Mouse (Mus musculus): ENCODE measurements around the gene Adarb1.
"Not testable (repeated sequence)": the region's sequence is repeated elsewhere in the genome, so short reads cannot be mapped to it uniquely, and the experiment has no call there.

Adarb1 gene

GRCm38 (mm10) chr10:77314711-77315266, 103.3 kb downstream of the Adarb1 start:
- no peak for DNase-seq (ENCODE audit: low read depth)

- no peak for DNase-seq (ENCODE audit: low read depth)
These were observed 109.1 kb downstream of the Adarb1 start for GRCm38 (mm10) chr10:77308978-77309377.

- no peak for DNase-seq (ENCODE audit: low read depth)
These were observed 112.3 kb downstream of the Adarb1 start for GRCm38 (mm10) chr10:77305766-77306165.

DNA sequence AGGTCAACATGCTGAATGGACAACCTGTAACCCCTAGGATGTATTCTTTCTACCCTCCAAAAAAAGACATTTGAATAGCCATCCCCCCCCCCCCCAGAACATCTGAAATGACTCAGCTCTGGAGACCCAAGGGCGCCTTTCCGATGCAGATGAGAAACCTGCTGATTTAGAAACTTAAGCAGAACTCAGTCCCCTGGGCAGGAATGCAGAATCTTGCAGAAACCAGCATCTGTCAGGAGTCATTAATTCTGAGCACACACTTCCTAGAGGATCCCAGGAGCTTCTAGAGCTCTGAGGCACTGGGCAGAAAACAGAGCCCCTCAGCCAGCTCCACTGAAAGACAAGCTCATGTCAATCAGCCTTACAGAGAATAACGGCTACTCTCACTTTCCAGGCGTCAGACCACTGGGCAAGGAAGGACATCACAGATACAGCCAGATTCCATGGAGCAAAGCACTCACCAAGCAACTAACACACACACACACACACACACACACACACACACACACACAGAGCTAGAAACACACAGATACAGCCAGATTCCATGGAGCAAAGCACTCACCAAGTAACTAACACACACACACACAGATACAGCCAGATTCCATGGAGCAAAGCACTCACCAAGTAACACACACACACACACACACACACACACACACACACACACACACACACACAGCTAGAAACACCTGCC, 113.1 kb downstream of the Adarb1 start:
- no peak for DNase-seq (ENCODE audit: low read depth)

DNA sequence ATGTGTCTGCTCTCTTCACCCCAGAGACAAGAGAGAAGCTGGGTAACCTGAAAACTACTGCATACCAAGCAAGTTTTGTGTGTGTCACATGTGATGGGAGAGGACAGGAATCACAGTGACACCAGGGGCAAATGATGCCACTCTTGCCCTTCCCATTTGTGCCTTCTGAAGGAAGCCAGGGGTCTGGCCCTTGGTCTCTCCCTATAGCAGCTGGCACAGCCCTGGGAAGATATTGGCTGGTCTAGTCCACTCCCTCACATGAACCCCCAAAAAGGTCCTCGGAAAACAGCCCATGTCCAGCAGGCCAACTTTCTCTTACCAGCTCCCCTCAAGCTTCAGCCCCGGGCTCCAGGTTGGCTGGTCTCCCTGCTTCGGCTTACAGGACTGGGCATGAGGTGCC, 113.7 kb downstream of the Adarb1 start:
- DNase-seq (ENCODE audit: low read depth) = no peak

GRCm38 (mm10) chr10:77300934-77301297, 117.2 kb downstream of the Adarb1 start:
- DNase-seq (ENCODE audit: low read depth) = no peak

DNA sequence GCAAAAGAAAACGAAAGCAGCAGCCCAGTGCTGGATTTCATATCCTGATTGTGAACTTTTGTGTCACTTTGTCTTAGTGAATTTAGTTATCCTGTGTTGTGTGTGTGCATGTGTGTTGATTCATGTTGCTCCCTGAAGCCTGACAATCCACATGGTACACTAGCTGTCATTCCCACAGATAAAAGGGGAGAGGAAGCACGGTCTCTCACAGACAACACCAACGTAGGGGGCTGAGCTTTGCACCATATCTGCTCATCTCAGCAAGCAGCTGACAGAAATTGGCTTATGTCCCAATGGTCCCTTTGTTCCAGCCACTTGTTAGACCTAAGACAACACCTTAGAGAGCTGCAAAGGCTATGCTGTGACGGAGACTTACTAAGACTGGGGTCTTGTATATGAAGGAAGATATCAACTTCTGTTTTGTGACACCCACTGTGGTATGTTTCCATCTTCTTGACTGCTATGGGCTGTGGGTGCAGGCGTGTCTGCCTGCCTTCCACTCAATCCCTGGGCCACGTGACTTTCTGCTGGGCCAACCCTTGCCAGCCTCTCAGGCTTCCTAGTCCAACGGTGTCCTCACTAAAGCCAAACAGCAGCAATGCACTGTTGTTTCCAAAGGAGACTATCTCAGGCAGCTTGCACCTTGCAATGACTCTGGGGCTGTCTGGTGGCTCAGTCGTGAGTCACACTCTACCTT, 117.7 kb downstream of the Adarb1 start:
- DNase-seq (ENCODE audit: low read depth) = no peak

- no peak for DNase-seq (ENCODE audit: low read depth)
These were observed 118.9 kb downstream of the Adarb1 start for GRCm38 (mm10) chr10:77299194-77299593.

DNA sequence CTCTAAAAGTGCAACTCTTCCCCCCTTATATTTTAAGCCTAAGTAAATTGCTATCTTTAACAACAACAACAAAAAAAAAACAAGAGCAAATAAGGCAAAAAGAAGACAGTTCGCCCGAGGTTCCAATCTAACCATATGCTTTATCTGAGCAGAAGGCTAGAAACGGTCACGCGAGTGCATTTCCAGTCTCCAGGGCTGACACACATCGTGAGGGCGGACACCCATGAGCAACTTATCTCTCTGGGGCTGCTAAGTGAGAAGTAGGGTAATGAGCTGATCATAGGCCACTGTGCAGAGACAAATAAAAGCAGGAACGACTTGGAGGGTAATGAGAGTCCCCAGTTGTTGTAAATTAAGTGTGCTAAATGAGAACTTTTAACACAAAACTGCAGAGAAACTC, 119.4 kb downstream of the Adarb1 start:
- DNase-seq (ENCODE audit: low read depth) = no peak

DNA sequence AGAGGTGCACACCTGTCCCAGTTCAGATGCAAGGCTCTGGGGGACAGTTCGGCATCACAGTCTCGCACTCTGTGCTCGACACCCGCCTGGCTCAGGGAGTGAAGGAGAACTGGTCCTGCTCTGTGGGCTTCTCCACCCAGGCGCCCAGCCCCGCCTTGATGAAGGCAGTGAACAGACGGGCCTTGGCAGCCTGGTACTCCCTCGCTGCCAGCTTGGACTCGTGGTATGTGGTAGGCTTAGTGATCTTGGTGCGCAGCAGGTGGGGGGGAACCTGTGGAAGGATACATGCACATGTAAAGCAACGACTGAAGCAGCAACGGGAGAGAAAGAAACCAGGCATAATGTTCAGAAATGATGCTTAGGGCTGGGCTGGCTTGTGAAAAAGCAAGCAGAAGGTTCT, 123.4 kb downstream of the Adarb1 start:
- no peak for DNase-seq (ENCODE audit: low read depth)

DNA sequence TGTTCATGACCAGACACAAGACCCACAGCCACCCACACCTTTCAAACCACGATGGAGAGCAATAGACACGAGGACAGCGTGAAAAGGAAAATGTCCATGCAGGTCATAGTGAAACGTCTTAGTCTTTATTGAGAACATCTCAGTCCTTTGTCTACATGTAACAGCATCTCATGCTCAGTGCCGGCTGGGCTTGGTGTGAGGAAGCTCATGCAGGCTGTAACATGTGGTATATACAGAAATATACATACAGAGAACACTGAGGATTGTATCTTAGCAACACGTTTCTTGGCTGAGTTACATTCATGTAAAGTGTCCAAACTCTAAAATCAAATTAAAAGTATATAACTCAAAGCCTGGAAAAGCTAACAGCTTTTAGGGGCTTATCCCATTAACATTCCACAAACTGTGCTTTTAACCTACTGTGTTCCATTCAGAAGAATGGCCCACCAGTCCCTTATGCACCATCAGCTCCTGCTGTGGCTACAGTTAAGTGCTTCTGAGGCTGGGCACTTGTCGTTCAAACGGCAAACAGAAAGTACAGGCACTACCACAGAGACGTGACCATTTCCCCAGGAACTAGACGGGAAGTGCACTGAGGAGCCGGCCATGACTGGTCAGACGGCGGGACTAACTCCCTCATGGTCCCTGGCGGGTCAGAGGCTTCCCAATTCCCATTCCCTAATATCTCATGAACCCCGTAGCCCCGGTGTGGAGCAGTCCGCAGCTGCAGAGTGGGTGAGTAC, 127.3 kb downstream of the Adarb1 start:
- DNase-seq (ENCODE audit: low read depth) = no peak

GRCm38 (mm10) chr10:77289559-77289958, 128.5 kb downstream of the Adarb1 start:
- no peak for DNase-seq (ENCODE audit: low read depth)

GRCm38 (mm10) chr10:77288639-77289195, 129.4 kb downstream of the Adarb1 start:
- DNase-seq (ENCODE audit: low read depth) = no peak

DNA sequence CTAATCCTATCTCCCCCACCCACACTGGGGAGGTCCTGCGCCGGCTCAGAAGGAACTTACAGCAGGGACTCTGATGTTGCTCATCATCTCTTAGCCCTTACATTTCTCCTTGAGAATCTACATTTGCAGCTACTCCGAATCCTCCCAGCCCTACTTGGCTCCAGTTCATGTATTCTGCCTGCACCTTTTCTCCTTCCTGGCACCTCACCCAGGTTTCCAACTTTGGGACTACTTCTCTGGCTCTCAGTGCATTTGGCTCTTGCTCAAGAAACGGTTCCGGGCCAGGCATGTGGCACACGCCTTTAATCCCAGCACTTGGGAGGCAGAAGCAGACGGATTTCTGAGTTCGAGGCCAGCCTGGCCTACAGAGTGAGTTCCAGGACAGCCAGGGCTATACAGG, 130.4 kb downstream of the Adarb1 start:
- DNase-seq (ENCODE audit: low read depth) = no peak

GRCm38 (mm10) chr10:77284832-77285231, 133.2 kb downstream of the Adarb1 start:
- no peak for DNase-seq (ENCODE audit: low read depth)

GRCm38 (mm10) chr10:77282822-77283221, 135.2 kb downstream of the Adarb1 start:
- peak; percentile 88 for DNase-seq (ENCODE audit: low read depth)

DNA sequence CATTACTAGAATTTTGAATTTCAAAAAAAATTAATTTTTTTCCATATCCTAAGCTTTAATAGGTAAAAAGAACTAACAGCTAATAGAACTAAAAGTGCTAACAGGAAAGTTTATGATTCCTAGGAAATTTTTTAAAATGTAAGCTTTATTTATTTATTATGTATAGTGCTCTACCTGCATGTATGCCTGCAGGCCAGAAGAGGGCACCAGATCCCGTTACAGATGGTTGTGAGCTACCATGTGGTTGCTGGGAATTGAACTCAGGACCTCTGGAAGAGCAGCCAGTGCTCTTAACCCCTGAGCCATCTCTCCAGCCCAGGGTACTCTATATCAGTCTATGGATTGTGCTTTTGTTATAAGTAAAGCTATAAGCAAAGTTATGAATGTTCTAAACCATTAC, 136.0 kb downstream of the Adarb1 start:
- not testable (repeated sequence) for DNase-seq (ENCODE audit: low read depth)

DNA sequence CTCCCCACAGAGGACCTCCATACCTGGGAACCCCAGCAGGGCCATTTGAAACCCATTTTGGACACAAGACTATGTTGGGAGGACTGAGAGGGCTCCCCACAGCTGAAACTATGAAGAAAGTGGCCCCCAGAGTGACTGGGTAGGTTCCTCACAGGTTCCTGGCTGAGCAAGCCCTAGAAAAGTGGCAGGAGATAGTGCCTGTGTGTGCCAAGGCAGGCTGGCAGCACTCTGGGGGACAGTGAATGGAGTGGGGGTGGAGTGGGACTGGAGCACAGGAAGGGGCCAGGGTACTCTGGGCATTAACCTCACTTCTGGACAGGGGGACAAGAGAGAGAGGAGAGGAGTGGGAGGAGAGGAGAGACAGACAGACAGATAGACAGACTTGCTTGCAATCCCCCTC, 144.3 kb downstream of the Adarb1 start:
- DNase-seq (ENCODE audit: low read depth) = no peak

DNA sequence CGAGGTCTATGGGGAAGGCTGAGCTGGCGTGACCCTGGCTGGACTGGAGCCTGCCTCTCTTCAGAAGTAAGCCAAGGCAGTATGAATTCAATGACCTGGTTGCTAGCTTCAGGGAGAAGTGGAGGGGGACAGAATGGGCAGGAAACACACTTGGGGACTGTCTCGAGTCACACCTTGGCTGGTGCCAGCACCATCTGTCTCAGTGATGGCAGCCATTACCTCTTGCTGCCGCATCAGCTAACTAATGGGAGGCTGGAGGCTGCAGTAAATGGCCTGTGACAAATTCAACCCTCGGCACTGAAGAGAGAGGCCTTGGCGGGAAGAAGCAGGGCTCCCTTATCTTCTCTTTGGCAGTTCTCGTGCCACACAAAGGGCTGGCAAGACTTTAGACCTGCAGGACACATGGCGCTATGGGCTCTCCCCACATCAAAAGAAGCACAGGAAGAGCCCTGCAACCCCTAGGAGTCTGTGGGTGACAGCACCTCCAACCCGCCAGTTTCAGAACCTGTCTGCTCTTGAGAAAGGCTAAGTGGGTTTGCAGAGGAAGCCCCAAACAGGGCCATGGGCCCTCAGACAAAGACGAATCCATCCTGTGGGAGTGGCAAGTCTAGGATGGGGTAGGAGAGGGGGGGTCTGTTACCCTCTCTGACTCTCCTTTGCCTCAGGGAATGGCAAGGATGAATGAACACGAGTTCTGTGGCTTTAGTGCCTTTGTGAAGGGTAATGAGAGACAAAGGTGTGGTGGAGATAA, 144.9 kb downstream of the Adarb1 start:
- DNase-seq (ENCODE audit: low read depth) = no peak

GRCm38 (mm10) chr10:77269129-77269528, 148.9 kb downstream of the Adarb1 start:
- DNase-seq (ENCODE audit: low read depth) = no peak

DNA sequence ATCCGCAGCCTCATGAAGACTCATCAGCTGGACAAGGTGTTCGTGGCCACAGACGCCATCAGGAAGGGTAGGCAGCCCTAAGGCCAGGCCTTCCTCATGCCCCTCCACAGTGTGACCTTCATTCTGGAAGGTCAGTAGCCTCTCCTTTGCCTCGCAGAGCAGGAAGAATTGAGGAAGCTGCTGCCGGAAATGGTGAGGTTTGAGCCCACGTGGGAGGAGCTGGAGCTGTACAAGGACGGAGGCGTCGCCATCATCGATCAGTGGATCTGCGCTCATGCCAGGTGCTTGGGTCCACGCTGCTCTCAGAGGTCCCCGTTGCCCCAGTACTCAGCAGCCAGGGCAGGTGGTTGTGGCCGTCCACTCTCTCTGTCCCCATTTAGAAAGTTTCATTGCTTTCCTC, 151.0 kb downstream of the Adarb1 start:
- DNase-seq (ENCODE audit: low read depth) = no peak

DNA sequence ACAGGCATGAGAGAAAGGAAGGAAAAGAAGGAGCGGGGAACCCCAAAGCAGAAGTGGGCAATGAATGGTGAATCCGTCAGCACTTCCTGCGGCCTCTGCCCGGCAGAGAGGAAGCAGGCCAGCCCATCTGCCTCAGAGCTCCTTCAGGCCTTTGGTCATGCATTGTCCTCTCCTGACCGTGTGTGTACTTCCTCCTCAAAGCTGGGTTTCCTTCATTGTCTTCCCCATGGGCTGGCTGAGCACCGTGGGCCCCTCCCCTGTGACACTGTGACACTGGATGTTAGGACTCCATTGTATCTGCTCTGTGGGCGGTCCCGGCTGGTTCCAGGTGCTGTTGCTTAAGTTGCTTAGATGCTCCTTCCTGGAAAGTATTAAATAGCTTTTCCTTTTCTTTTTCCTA, 151.8 kb downstream of the Adarb1 start:
- no peak for DNase-seq (ENCODE audit: low read depth)
